Mouse (Mus musculus) embryonic fibroblast, embryonic 13.5 days (primary cell): ENCODE results near the gene 1700025G04Rik.

Source experiments
- CTCF ChIP-seq: IDR thresholded peaks from 2 replicates; pipeline ENCODE4 v1.5.1; 2011; ENCODE audit warnings: mild to moderate bottlenecking, control low read depth, low read length, moderate library complexity, borderline replicate concordance; ENCODE audit not compliant: insufficient read depth
- POLR2A ChIP-seq: IDR thresholded peaks from 2 replicates; pipeline ENCODE4 v1.6.1; 2011; ENCODE audit warnings: low read depth, mild to moderate bottlenecking, control low read depth, low read length, moderate library complexity

- no peak for TF ChIP-seq POLR2A
- no peak for TF ChIP-seq CTCF
These were observed 142.4 kb downstream of the 1700025G04Rik start for GRCm38 (mm10) chr1:151947571-151947970.
